Mouse (Mus musculus) ES-E14 (cell line): ENCODE measurements around the gene Mrps14.

Experiments
- ZC3H11A ChIP-seq: IDR thresholded peaks from 2 replicates; pipeline ENCODE4 v1.6.1; 2012; ENCODE audit warnings: low read depth, mild to moderate bottlenecking, inconsistent platforms, low read length, borderline replicate concordance
- ZNF384 ChIP-seq: IDR thresholded peaks from 2 replicates; pipeline ENCODE4 v1.6.1; 2012; ENCODE audit warnings: low read depth, low read length, inconsistent platforms

- no peak for TF ChIP-seq ZC3H11A
- TF ChIP-seq ZNF384: no peak
Observed at GRCm38 (mm10) chr1:160184506-160184905, 10.5 kb upstream of the Mrps14 start.
